Mouse (Mus musculus) testis, adult 2 months (tissue): Measurements from ENCODE around the gene Rptor.

ENCODE experiments used
- CTCF ChIP-seq: fragments of 200-500 bp; IDR thresholded peaks from 2 replicates; pipeline ENCODE4 v1.5.1; 2012; ENCODE audit warnings: low read depth, mild to moderate bottlenecking, inconsistent platforms, low read length, moderate library complexity; ENCODE audit not compliant: control insufficient read depth, insufficient read depth, insufficient replicate concordance
- POLR2A ChIP-seq: fragments of 200-500 bp; IDR thresholded peaks from 2 replicates; pipeline ENCODE4 v1.6.1; 2012; ENCODE audit warnings: low read depth, mild to moderate bottlenecking, inconsistent platforms, low read length, moderate library complexity; ENCODE audit not compliant: control insufficient read depth

- TF ChIP-seq POLR2A, result no peak
- no peak for TF ChIP-seq CTCF
Measured at GRCm38 (mm10) chr11:119915666-119916065, 313.0 kb downstream of the Rptor start.
